Mouse (Mus musculus): Measurements from ENCODE around the gene Dach2.

GRCm38 (mm10) chrX:113298468-113298867 lies 1.2 kb downstream of the Dach2 start:
- TF ChIP-seq POLR2A (IDR thresholded peaks at IDR 0.05; ENCODE audit: low read depth, low read length) (no peak), CTCF (IDR thresholded peaks at IDR 0.05; ENCODE audit: borderline replicate concordance, insufficient read depth, low read length) (no peak)

All from embryonic fibroblast, embryonic 13.5 days (primary cell).